Mouse (Mus musculus): Measurements from ENCODE around the gene Mroh8.
"Not testable (repeated sequence)": the region's sequence is repeated elsewhere in the genome, so short reads cannot be mapped to it uniquely, and the experiment has no call there.

The Mroh8 gene

DNA sequence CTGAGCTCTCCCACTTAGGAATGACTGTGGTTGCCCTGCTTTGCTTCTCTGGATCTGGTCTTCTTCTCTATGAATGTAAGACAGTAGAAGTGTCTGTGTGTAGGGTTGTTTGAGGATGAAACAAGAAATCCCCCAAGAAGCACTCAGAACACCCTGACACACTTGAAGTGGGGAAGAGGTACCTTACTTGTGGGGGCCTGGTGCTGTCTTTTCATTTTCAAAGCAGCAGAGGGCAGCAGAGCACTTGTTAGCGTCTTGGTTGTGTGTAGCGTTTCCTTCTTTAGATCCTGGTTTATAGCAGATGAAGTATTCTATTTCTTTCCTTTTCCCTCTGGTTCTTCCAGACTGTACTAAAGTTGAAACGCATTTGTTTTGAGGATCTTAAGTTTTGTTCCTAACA, 8.2 kb upstream of the Mroh8 start:
- peak; percentile 51 for DNase-seq

DNA sequence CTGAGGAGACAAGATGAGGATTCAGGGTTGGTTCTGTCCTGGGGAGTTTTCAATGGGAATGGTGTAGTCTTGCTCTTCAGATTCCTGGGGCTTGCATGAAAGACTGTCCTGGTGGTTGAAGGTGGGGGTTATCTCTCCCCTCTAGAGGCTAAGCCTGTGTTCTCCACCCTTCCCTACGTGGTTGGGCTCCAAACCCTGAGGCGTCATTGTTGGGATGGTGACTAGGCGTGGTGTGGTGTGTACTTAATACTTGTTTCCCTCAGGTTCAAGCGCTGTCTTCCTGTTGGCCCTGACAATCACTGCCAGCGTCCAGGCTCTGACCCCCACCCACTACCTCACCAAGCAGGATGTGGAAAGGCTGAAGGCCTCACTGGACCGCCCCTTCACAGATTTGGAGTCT, 4.0 kb upstream of the Mroh8 start:
- no peak for DNase-seq

DNA sequence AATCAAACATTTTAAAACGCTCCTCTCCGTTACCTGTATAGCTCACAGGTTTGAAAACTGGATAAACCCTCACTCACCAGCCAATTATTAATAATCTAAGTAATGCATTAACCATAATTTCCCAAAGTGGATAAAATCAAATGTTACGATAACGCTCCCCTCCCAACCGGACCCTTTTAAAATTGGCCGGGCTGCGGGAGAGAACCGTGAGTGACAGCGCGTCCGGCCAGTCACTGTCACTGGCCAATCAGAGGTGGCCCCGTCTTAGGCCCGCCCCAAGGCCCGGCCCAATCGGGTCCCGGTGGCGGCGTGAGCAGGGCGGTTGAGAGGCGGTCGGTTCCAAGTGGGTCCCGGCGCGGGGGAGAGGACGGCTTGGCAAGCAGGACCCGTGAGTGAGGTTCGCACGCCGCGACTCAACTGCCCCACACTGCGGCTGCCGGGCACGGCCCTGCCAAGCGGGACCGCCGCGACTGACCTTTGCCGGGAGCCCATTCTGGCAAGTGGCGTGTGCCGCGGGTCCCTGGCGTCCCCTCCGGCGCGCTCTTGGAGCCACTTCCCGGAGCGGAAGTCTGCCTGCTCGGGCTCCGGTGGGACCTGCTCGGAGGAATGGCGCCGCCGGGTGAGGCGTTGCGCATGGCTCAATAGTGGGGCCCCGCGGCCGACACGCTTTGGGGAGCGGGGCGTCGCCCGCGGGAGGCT, 483 bp downstream of the Mroh8 start, which contains the start of gene Rpn2:
TSS of gene Rpn2 (plus strand) at position 301 of the 699 bp plus-strand sequence.
- DNase-seq = peak; percentile 97

DNA sequence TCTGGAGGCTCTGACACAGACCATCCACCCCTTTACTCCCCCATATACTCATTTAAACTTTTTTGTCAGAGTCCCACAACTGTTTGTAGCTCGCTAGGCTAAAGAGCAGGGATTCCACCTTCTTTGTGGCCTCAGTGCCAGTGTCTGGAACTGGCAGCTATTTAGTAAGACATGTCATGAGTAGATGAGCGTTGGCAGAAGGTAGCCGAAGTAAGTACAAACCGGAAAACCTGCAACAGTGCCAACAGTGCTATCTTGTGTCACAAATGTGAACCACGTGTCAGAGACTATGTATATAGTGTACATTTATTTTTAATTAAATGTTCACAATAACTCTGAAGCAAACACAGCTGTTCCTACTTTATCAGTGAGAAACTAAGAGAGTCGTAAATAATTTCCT, 15.5 kb downstream of the Mroh8 start:
- DNase-seq = no peak

DNA sequence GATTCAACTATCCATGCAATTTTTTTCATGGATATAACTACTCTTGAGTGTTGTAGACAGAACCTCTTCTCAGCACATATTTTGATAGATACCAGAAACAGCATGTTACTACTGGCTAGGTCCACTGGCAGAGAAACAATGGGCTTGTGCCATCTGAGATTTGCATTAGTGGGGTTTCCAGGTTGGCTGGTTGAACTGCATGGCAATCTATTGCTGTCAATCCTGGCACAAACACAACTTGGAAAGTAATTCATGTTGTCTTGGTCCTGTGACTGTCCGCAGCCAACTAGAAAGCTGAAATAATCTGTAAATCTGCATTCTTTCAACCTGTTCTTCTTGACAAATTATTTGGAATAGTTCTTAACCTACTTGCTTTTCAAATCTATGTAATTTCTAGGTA, 16.2 kb downstream of the Mroh8 start:
- DNase-seq = no peak

DNA sequence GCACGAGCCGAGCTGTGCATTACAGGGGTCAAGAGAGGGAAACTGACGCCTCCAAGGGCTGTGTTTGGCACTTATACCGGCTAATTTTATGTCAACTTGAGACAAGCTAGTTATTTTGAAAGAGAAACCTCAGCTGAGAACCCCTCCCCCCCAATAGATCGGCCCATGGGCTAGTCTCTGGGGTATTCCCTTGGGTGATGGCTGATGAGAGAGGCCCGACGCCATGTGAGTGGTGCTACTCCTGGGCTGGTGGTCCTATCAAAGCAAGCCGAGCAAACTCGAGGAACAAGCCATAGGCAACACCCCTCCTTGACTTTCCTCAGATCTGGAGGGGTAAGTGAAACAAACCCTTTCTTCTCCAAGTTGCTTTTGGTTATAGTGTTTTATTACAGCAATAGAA, 16.8 kb downstream of the Mroh8 start:
- no peak for DNase-seq

DNA sequence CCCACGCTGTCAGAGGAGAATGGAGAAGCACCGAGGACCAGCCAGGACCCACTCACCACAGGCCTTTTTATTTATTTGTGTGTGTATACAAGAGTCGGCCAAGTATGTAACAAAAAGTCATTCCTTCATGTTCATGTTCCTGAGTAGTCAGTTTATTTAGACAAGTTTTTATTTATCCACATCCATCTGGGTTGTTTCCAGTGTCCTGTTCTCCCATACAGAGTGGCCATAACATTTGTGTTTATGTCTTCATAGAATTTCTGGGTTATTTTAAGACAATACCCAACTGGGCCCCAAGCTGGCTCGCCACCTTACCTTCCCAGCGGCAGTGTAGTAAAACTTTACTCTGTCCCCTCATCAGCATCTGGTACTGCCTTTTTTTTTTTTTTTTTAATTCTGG, 17.4 kb downstream of the Mroh8 start:
- DNase-seq = no peak

DNA sequence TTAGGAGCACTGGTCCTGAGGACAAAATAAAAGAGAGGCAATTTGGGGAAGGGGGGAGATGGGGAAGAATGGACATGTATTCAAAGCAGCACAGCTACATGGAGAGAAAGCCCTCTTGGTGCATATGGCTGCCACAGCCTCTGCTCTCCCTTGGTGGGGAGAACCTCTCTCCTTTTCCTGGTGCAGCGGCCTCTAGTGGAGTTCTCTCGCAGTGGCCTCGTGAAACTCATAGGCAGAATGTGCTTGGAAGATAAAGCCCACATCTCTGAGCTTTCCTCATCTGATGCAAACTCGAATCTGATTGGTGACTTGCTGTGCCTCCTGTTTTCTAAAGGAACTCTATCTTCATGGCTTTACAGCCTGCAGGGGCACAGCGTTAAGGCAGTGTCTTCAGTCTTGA, 19.6 kb downstream of the Mroh8 start:
- DNase-seq = peak; percentile 76

DNA sequence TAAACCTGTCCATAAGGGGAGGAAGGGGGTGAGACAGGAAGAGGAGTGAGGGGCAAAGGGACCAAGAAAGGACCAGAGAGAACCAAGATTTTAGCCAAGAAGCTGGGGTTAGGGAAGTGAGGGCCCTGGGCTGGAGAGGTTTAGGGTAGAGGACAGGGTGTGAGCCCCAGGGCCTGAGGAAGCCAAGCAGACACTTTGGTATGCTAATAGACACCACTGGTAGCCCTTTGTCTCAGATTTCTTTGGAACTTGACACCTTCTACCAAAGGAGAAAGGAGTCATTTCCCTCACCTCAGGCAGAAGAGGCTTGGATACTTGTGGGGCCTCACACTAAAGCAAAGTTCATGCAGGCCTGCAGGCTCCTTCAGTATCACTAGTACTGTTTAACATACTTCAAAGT, 31.2 kb downstream of the Mroh8 start:
- no peak for DNase-seq

DNA sequence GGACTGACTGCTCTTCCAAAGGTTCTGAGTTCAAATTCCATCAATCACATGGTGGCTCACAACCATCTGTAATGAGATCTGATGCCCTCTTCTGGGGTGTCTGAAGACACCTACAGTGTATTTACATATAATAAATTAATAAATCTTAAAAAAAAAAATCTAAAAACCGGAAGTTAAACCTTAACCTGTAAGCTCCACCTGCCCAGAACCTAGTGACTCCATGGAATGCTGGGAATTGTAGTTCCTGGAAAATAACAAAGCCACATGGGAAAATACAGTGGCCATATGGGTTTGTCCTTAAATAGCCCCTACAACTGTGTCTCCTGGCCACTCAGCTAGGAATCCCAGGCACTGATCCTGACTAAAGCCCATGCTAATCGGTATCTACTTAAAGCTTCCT, 33.7 kb downstream of the Mroh8 start:
- no peak for DNase-seq

DNA sequence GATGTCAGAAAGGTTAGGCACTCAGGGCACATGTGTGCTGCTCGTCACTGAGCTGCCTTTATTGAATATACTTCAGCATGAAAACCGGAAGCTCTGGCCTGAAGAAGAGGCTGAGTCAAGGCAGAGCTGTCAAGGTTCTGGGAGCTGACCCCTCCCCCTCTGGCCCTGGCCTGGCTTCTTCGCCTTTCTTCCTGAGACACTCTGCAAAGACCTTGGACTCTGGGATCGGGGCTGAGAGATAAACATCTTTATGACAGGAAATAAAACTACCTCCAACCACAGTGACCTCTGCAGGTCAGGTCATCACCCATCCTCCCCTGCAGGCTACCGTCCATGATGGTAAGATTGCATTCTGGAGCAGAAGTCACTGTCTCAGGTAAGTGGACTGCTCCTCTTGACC, 34.3 kb downstream of the Mroh8 start:
- no peak for DNase-seq

DNA sequence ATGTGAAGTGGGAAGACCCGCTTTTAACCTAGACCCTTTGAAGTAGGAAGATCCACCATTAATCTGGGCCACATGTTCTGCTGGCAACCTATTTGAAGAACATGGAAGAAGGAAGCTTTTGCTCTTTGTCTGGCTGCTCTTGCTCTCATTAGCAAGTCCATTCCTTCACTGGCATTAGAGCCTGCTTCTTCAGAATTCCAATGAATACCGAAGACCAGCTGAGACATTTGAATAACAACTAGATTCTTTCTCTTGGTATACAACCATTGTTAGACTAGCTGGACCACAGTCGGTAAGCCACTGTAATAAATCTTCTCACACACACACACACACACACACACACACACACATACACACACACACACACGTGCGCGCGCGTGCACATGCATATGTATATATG, 43.4 kb downstream of the Mroh8 start:
- no peak for DNase-seq

DNA sequence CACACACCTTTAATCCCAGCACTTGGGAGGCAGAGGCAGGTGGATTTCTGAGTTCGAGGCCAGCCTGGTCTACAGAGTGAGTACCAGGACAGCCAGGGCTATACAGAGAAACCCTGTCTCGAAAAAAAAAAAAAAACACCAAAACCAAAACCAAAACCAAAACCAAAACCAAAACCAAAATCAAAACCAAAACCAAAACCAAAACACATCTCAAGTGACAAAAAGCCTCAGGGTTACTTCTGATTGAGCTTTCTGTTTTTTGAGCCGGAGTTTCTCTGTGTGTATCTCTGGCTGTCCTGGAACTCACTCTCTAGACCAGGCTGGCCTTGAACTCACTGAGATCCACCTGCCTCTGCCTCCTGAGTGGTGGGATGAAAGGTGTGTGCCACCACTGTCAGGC, 57.4 kb downstream of the Mroh8 start:
- not testable (repeated sequence) for DNase-seq

DNA sequence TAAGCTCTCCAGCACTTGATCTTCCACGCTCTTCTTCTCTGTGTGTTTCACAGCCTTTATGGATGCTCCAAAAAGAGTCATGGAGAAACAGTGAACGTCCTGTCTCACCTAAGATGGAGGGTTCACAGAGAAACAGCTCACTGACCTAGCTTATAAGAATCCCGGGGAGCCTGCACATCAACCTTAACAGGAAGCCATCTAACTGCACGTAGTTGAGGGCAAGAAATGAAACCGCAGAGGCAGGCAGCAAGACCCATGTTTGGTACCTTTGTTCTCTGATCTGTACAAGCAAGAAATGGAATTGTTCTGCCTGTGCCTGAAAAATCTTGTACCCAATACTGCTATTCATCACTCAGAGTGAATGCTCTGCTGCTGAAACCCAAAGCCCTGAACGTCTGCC, 59.2 kb downstream of the Mroh8 start:
- no peak for DNase-seq

DNA sequence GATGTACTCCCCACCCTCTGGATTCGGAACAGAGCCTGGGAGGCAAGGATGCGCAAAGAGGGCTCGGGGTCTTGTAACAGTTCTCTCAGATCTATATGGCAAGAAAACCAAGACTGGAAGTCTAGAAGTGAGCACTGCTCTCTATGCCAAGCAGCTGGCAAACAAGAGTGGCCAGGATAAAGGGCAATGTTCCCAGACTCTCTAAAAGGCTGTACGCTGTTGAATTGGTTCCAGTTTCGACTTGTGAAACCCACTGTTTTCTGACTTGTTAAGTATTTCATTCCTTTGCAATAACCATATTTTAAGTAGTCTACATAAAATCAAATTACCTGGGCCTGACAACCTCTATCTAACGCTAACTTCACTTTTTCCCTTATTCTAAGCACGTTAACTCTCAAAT, 67.6 kb downstream of the Mroh8 start:
- no peak for DNase-seq

DNA sequence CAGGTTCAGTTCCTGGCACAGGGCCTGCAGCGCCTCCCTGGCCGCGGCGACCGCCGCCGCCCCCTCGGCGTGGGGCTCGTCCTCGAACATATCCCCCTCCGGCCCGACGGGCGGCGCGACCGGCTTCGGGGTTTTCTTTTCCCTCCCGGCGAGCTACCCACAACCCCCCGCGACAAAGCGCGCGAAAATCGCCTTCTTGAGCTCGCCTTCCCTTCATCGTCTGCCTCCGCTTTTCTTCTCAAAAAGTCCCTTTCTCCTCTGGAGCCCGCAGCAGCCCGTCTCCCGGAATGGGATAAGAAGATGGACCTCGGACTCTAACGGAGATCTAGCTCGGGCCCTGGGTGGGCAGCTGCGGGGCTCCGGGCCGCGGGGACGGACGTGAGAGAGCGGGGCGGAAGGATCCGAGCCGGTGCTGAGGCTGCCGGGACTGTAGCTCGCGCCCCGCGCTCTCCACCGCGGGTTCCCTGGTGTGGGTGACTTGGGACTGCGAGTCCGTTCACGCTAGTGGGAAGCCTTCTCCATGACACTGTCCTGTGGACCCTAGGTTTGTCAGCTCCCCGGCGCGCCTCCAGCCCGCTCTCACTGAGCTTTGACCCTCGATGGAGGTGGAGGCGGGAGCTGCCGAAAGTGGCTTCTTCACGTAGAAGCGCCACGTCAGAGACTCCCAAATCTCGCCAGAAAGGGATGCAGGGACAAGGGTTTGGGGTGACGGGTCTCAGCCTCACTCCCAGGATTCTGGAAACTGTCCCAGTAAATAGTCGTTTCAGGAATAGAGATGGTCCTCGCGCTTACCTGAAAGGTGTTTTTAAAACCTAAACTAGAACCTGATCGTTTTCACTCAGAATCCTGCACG, 74.8 kb downstream of the Mroh8 start, which contains the start of gene Rbl1:
TSS of gene Rbl1 (minus strand) at position 169 of the 853 bp plus-strand sequence.
- peak; percentile 93 for DNase-seq

DNA sequence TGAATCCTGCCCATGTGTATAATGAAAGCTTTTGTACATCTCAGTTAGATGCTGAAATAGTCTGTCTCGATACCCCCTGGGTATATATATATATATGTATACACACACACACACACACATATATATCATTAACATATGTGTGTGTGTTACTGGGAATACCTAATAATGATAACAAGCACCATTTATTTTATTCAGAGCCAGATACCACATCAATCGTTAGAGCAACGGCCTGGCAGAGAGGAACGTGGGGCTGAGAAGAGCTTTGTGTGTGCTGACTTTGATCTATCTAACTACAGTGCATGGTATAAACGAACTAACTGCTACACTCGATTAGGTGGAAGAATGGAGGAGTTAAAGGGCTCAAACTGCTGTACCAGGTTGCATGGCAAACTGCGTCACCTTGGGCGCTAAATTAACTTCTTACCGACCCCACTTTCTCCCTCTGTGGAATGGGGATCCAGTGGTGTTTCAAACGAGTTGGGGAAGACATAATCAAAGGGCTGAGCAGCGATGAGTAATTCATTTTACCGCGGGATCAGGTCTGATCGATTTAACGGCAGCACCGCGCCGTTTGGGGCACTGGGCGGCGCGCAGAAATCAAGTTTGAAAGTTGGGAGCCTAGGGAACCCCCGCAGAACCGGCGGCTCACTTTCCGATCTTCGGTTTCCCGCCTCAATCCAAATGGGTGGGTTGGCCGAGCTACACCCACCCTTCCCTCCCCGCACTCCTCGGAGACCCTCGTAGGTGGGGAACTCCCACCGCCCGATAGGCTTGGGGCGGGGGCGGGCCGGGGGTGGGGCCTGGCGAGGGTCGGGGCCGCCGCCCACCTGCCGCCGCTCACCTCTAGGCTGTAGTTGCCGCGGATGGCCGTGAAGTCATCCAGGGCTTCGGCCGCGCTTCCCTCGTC, 75.6 kb downstream of the Mroh8 start:
- DNase-seq = peak; percentile 67

DNA sequence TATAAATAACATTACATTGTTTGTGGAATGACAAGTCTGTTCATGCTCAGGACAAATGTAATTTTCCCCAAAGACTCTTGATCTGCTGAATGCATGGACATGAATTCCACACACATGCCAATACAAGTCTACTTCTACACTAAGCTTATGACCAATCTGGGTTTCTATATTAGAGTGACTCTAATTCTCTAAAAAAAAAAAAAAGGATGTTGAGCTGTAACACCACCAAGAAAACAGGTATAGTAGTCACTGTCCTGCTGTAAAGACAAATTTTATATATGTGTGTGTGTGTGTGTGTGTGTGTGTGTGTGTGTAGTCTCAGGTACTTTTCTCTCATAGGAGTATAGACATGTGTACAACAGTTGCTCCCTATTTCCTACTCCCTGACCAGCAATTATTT, 76.3 kb downstream of the Mroh8 start:
- DNase-seq = no peak

DNA sequence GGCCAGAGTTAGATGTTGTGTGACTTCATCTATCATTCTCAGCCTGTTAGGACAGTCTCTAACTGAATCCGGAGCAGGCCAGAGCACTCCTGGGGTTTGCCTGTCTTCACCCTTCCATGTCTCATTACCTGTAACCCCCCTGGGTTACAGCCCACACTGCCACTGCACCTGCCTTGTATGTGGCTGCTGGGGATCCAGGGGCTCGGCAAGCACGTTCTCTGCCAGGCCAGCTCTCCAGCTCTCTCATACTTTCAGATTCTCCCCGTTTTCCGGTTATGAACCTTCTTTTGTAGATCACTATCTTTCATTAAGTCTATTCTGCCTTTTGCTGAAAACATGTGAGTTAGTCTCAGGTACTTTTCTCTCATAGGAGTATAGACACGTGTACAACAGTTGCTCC, 77.0 kb downstream of the Mroh8 start:
- peak; percentile 31 for DNase-seq

DNA sequence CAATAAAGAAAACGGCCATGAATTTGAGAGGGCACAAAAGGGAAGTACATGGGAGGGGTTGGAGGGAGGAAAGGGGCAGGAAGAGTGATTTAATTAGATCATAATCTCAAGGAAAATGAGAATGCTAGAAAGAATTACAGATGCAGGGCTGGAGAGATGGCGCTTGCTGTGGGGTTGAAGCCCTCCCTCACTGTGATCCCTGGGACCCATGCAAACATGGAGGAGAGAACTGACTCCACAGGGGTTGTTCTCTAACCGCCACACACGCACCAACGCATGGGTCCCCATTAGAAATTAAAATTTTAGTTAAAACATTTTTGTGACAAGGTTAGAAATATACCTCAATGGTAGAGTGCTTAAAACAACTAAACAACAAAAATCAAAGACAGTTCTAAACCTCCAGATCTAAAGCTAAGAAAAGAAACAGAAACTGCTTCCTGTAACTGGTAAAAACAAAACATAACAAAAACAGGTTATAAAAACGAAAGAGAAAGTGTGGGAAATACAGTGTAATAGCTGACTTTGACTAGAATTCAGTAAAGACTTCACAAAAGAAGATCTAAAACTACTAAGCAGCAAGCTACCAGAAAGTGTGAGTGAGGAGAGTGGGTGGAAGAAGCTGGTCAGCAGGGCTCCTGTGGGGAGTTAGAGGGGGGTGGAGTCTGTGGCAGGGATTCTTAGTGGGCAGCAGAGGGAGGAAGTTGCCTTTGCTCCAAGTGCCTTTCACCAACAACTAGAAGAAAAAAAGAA, 78.1 kb downstream of the Mroh8 start:
- DNase-seq = peak; percentile 53

DNA sequence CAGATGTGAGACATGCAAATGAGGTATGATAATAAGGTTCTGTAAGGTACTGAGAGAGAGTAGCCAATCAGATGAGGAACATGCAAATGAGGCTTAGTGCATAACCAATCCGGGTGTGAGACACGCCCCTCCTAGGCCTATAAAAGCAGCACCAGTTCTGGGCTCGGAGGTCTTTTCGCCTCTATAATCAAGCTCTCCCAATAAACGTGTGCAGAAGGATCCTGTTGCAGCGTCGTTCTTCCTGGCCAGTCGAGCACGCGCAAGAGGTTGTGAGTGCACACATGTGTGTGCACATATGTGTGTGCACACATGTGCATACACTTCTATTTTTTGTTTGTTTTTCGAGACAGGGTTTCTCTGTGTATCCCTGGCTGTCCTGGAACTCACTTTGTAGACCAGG, 80.9 kb downstream of the Mroh8 start:
- DNase-seq = not testable (repeated sequence)

DNA sequence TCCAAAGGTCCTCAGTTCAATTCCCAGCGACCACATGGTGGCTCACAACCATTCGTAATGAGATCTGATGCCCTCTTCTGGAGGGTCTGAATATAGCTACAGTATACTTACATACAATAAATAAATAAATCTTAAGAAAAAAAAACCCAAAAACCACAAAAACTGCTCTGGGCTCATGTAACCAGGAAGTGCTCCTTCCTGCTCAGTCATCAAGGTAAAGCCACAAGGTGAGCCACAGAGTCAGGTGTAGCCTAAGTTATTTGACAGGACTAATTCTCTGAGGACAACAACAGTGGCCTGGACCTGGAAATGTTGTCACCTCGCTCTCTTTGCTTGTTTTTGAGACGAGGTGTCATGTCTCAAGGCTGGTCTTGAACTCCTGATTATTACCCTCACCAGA, 88.7 kb downstream of the Mroh8 start:
- DNase-seq = no peak

DNA sequence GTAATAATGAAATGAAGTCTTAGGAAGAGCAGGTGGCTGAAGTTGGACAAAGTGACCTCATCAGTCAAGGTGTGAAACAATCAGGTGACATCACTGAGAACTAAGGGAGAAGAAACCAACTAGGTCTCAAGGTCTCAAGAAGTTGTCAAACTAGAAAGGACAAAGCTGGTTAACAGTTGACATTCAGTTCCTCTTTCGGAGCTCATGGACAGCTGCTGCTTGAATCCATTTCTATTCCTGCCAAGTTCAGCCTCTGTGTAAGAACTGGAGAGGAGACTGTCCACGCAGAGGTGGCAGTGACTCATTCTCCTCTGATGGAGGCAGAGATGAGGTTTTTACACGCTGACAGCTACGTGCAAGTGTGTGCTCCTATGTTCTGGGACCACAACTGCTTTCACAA, 92.1 kb downstream of the Mroh8 start:
- no peak for DNase-seq

All from thymus, postnatal 25 days (tissue).